Mouse (Mus musculus): ENCODE data around the gene Bahcc1. TPM values are rescaled to one million over a fixed set of nuclear protein-coding genes. Genes with fewer than 3 reads are reported as not detected.

Bahcc1 gene
- polyA plus RNA-seq, 1 experiment from 2014 or later, result 17.2 TPM

- Histone ChIP-seq H3K9ac (no peak overlapping the region), H3K36me3 (ENCODE audit: poor library complexity, severe bottlenecking) (peaks cover 50% of the 10 kb centered on the region), H3K9me3 (replicated peaks) (no peaks in the 10 kb centered on the region), H3K4me2 (no peak overlapping the region), H3K4me3 (no peak overlapping the region), H3K27me3 (peaks cover 55% of the 10 kb centered on the region), H3K4me1 (peaks cover 54% of the 10 kb centered on the region), H3K27ac (peak overlapping the region; percentile 55)
- WGBS, result 24% methylated on average over 8 of the region's 8 CpGs
- ATAC-seq, result peak; percentile 86
These were observed 36.9 kb downstream of the Bahcc1 start for GRCm38 (mm10) chr11:120269498-120270104.

- Histone ChIP-seq H3K27me3 (no peaks in the 10 kb centered on the region; the same call in 1 of the 2 replicates), H3K4me2 (no peak overlapping the region), H3K4me3 (no peak overlapping the region), H3K9ac (peak overlapping the region; percentile 56; the same call in 1 of the 2 replicates), H3K4me1 (peaks cover 28% of the 10 kb centered on the region), H3K36me3 (ENCODE audit: poor library complexity, severe bottlenecking) (peaks cover 93% of the 10 kb centered on the region), H3K27ac (peak overlapping the region; percentile 73; the same call in 1 of the 2 replicates), H3K9me3 (replicated peaks) (no peaks in the 10 kb centered on the region)
- ATAC-seq, result no peak
- 84% methylated on average over 11 of the region's 11 CpGs for WGBS
These were observed 46.6 kb downstream of the Bahcc1 start for GRCm38 (mm10) chr11:120279335-120279734.

- no peak overlapping the region for H3K4me3 ChIP-seq
- H3K4me1 ChIP-seq, result peaks cover 28% of the 10 kb centered on the region
- ATAC-seq, result peak; percentile 71
- H3K36me3 ChIP-seq (ENCODE audit: poor library complexity, severe bottlenecking), result peaks cover 93% of the 10 kb centered on the region
- H3K9me3 ChIP-seq (replicated peaks), result no peaks in the 10 kb centered on the region
- H3K27me3 ChIP-seq, result no peaks in the 10 kb centered on the region
- H3K9ac ChIP-seq, result peak overlapping the region; percentile 56
- WGBS, result 24% methylated on average over 25 of the region's 25 CpGs
- peak overlapping the region; percentile 73 for H3K27ac ChIP-seq
- H3K4me2 ChIP-seq, result peak overlapping the region; percentile 35
These were observed 47.6 kb downstream of the Bahcc1 start for GRCm38 (mm10) chr11:120280281-120280773.

- Histone ChIP-seq H3K27ac (peak overlapping the region; percentile 73), H3K36me3 (ENCODE audit: poor library complexity, severe bottlenecking) (peaks cover 93% of the 10 kb centered on the region), H3K27me3 (no peaks in the 10 kb centered on the region), H3K4me2 (peak overlapping the region; percentile 35; the same call in 1 of the 2 replicates), H3K4me3 (no peak overlapping the region), H3K4me1 (peaks cover 28% of the 10 kb centered on the region), H3K9me3 (replicated peaks) (no peaks in the 10 kb centered on the region), H3K9ac (0 out of 2 replicates have a peak overlapping the region, but pooled peaks have one; percentile 37)
- ATAC-seq, result 0 out of 2 replicates have a peak, but pooled peaks have one; percentile 3
- WGBS, result 57% methylated on average over 7 of the region's 7 CpGs
These were observed 48.0 kb downstream of the Bahcc1 start for GRCm38 (mm10) chr11:120280774-120281173.

- H3K4me3 ChIP-seq, result no peak overlapping the region
- H3K9me3 ChIP-seq (replicated peaks), result no peaks in the 10 kb centered on the region
- 93% methylated on average over 3 of the region's 3 CpGs for WGBS
- H3K27ac ChIP-seq, result peak overlapping the region; percentile 73
- no peaks in the 10 kb centered on the region for H3K27me3 ChIP-seq
- H3K9ac ChIP-seq, result no peak overlapping the region
- ATAC-seq, result no peak
- H3K4me2 ChIP-seq, result 0 out of 2 replicates have a peak overlapping the region, but pooled peaks have one; percentile 35
- peaks cover 28% of the 10 kb centered on the region for H3K4me1 ChIP-seq
- H3K36me3 ChIP-seq (ENCODE audit: poor library complexity, severe bottlenecking), result peaks cover 93% of the 10 kb centered on the region
These were observed 48.5 kb downstream of the Bahcc1 start for GRCm38 (mm10) chr11:120281197-120281596.

- ATAC-seq, result no peak
- Histone ChIP-seq H3K4me3 (no peak overlapping the region), H3K9me3 (replicated peaks) (no peaks in the 10 kb centered on the region), H3K36me3 (ENCODE audit: poor library complexity, severe bottlenecking) (peaks cover 93% of the 10 kb centered on the region), H3K27ac (no peak overlapping the region), H3K27me3 (no peaks in the 10 kb centered on the region), H3K4me1 (peaks cover 28% of the 10 kb centered on the region), H3K4me2 (no peak overlapping the region), H3K9ac (no peak overlapping the region)
- 86% methylated on average over 5 of the region's 5 CpGs for WGBS
These were observed 50.8 kb downstream of the Bahcc1 start for GRCm38 (mm10) chr11:120283542-120283941.

- no peaks in the 10 kb centered on the region for H3K27me3 ChIP-seq
- no peak overlapping the region for H3K4me3 ChIP-seq
- WGBS, result 95% methylated on average over 17 of the region's 17 CpGs
- H3K9ac ChIP-seq, result no peak overlapping the region
- H3K27ac ChIP-seq, result no peak overlapping the region
- no peak for ATAC-seq
- H3K9me3 ChIP-seq (replicated peaks), result no peaks in the 10 kb centered on the region
- peaks cover 74% of the 10 kb centered on the region for H3K36me3 ChIP-seq (ENCODE audit: poor library complexity, severe bottlenecking)
- H3K4me2 ChIP-seq, result no peak overlapping the region
- peaks cover 20% of the 10 kb centered on the region for H3K4me1 ChIP-seq
These were observed 56.9 kb downstream of the Bahcc1 start for GRCm38 (mm10) chr11:120289644-120290043.

- 96% methylated on average over 14 of the region's 14 CpGs for WGBS
- H3K36me3 ChIP-seq (ENCODE audit: poor library complexity, severe bottlenecking), result peaks cover 68% of the 10 kb centered on the region
- no peaks in the 10 kb centered on the region for H3K27me3 ChIP-seq
- no peak for ATAC-seq
- H3K4me2 ChIP-seq, result no peak overlapping the region
- no peak overlapping the region for H3K4me3 ChIP-seq
- no peak overlapping the region for H3K27ac ChIP-seq
- H3K4me1 ChIP-seq, result peaks cover 26% of the 10 kb centered on the region
- H3K9me3 ChIP-seq (replicated peaks), result no peaks in the 10 kb centered on the region
- H3K9ac ChIP-seq, result no peak overlapping the region; the same call in 1 of the 2 replicates
These were observed 57.5 kb downstream of the Bahcc1 start for GRCm38 (mm10) chr11:120290266-120290665.

- Histone ChIP-seq H3K9me3 (replicated peaks) (no peaks in the 10 kb centered on the region), H3K27ac (peak overlapping the region; percentile 81), H3K27me3 (no peaks in the 10 kb centered on the region), H3K4me2 (no peak overlapping the region), H3K36me3 (ENCODE audit: poor library complexity, severe bottlenecking) (peaks cover 34% of the 10 kb centered on the region), H3K9ac (0 out of 2 replicates have a peak overlapping the region, but pooled peaks have one; percentile 18), H3K4me1 (peaks cover 45% of the 10 kb centered on the region), H3K4me3 (no peak overlapping the region)
- WGBS, result 67% methylated on average over 1 of the region's 1 CpGs
- ATAC-seq, result peak; percentile 40; the same call in 1 of the 2 replicates
These were observed 61.0 kb downstream of the Bahcc1 start for GRCm38 (mm10) chr11:120293714-120294113.

GRCm38 (mm10) chr11:120296305-120297144, 63.8 kb downstream of the Bahcc1 start:
- peak overlapping the region; percentile 31; the same call in 1 of the 2 replicates for H3K27ac ChIP-seq
- peaks cover 54% of the 10 kb centered on the region for H3K4me1 ChIP-seq
- no peaks in the 10 kb centered on the region for H3K9me3 ChIP-seq (replicated peaks)
- ATAC-seq, result peak; percentile 28; the same call in 1 of the 2 replicates
- H3K9ac ChIP-seq, result peak overlapping the region; percentile 26
- WGBS, result 46% methylated on average over 13 of the region's 13 CpGs
- peaks cover 9% of the 10 kb centered on the region; the same call in 1 of the 2 replicates for H3K36me3 ChIP-seq (ENCODE audit: poor library complexity, severe bottlenecking)
- H3K4me3 ChIP-seq, result no peak overlapping the region
- no peak overlapping the region; the same call in 1 of the 2 replicates for H3K4me2 ChIP-seq
- H3K27me3 ChIP-seq, result no peaks in the 10 kb centered on the region

- H3K9me3 ChIP-seq (replicated peaks), result no peaks in the 10 kb centered on the region
- no peak overlapping the region for H3K4me3 ChIP-seq
- H3K4me2 ChIP-seq, result no peak overlapping the region
- H3K36me3 ChIP-seq (ENCODE audit: poor library complexity, severe bottlenecking), result peaks cover 6% of the 10 kb centered on the region; the same call in 1 of the 2 replicates
- no peak overlapping the region for H3K27ac ChIP-seq
- H3K9ac ChIP-seq, result no peak overlapping the region
- no peak for ATAC-seq
- 75% methylated on average over 7 of the region's 7 CpGs for WGBS
- H3K27me3 ChIP-seq, result peaks cover 4% of the 10 kb centered on the region; the same call in 1 of the 2 replicates
- peaks cover 57% of the 10 kb centered on the region for H3K4me1 ChIP-seq
These were observed 65.0 kb downstream of the Bahcc1 start for GRCm38 (mm10) chr11:120297767-120298166.
